Mouse (Mus musculus): ENCODE measurements at regions not wholly inside any gene's neighbourhood (a gene's known extent, or its start where the extent isn't known, plus 50 kb on each side); places are given as distances from the start of the nearest gene placed in this dataset.

DNA sequence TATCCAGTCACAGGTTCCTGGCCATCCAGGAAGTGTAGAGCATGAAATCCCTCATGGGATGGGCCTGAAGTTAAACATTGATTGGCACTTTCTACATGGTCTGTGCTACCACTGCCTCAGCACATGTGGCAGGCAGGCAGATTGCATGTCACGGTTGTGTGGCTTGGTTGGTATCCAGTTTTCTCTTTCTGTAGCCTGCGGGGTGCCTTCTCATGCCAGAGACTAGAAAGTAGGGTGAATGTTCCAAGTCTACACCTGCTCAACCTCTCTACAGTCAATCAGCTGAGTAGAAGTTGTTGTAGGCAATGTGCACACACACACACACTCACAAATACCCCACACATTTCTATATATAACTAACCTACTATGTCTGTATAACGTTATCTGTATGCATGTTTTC, 533.5 kb upstream of the Tmpo start:
- TF ChIP-seq TCF3 (IDR thresholded peaks at IDR 0.05; ENCODE audit: insufficient read length, low read depth) (no peak), MAX (IDR thresholded peaks at IDR 0.05; ENCODE audit: low read depth) (no peak), MYOD1 (IDR thresholded peaks at IDR 0.05; ENCODE audit: control insufficient read depth in 1 of 3, insufficient read length in 2 of 3, low read depth in 2 of 3) (no peak), CEBPB (IDR thresholded peaks at IDR 0.05; ENCODE audit: insufficient read depth, poor library complexity, severe bottlenecking) (no peak), POLR2AphosphoS2 (IDR thresholded peaks at IDR 0.05; ENCODE audit: insufficient read length, low read depth) (no peak), TCF12 (IDR thresholded peaks at IDR 0.05; ENCODE audit: insufficient read depth, poor library complexity, severe bottlenecking) (no peak), USF1 (IDR thresholded peaks at IDR 0.05; ENCODE audit: low read depth) (no peak), SRF (IDR thresholded peaks at IDR 0.05; ENCODE audit: control insufficient read depth, insufficient read length, low read depth) (no peak), REST (IDR thresholded peaks at IDR 0.05; ENCODE audit: insufficient read depth, insufficient read length) (no peak), MYOG (IDR thresholded peaks at IDR 0.05; ENCODE audit: control insufficient read depth in 1 of 3, insufficient read depth in 1 of 3, insufficient read length in 2 of 3, low read depth in 2 of 3) (no peak)
- Histone ChIP-seq H3ac (ENCODE audit: control insufficient read depth, insufficient read length) (no peak overlapping the region), H3K4me2 (ENCODE audit: low read depth) (no peak overlapping the region), H3K79me2 (ENCODE audit: control insufficient read depth, insufficient read depth) (no peaks in the 10 kb centered on the region), H3K4me3 (no peak overlapping the region), H3K27me3 (ENCODE audit: control insufficient read depth, insufficient read depth, insufficient read length) (no peaks in the 10 kb centered on the region), H3K36me3 (ENCODE audit: control insufficient read depth, insufficient read depth) (no peaks in the 10 kb centered on the region)

DNA sequence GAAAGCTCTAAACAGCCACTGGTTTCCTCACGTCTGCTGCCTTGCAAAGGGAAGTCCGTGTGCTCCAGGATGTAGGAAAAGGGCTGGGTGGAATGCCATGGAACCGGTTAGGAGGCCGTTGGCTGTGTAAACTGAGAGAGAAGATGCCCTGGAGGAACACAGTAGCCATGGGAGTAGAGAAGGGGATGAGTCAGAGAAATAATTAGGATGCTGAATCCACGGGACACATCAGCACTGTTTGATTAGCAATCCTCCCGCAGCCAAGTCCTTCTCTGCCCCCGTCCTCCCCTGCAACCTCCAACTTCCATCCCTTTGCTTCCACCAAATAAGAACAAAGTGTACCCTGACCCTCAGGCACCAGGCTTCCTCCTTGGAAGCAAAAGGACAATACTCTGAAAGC, 532.4 kb upstream of the Tmpo start:
- Histone ChIP-seq H3K36me3 (ENCODE audit: control insufficient read depth, insufficient read depth) (no peaks in the 10 kb centered on the region), H3ac (ENCODE audit: control insufficient read depth, insufficient read length) (no peak overlapping the region), H3K79me2 (ENCODE audit: control insufficient read depth, insufficient read depth) (no peaks in the 10 kb centered on the region), H3K27me3 (ENCODE audit: control insufficient read depth, insufficient read depth, insufficient read length) (no peaks in the 10 kb centered on the region), H3K4me3 (no peak overlapping the region), H3K4me2 (ENCODE audit: low read depth) (no peak overlapping the region)
- TF ChIP-seq POLR2A (IDR thresholded peaks at IDR 0.05; ENCODE audit: insufficient read length, low read depth) (no peak), MAX (IDR thresholded peaks at IDR 0.05; ENCODE audit: low read depth) (no peak), CEBPB (IDR thresholded peaks at IDR 0.05; ENCODE audit: insufficient read depth, poor library complexity, severe bottlenecking) (no peak), TCF12 (IDR thresholded peaks at IDR 0.05; ENCODE audit: insufficient read depth, poor library complexity, severe bottlenecking) (no peak), TCF3 (IDR thresholded peaks at IDR 0.05; ENCODE audit: insufficient read length, low read depth) (no peak), MYOD1 (IDR thresholded peaks at IDR 0.05; ENCODE audit: control insufficient read depth in 1 of 3, insufficient read length in 2 of 3, low read depth in 2 of 3) (no peak)

DNA sequence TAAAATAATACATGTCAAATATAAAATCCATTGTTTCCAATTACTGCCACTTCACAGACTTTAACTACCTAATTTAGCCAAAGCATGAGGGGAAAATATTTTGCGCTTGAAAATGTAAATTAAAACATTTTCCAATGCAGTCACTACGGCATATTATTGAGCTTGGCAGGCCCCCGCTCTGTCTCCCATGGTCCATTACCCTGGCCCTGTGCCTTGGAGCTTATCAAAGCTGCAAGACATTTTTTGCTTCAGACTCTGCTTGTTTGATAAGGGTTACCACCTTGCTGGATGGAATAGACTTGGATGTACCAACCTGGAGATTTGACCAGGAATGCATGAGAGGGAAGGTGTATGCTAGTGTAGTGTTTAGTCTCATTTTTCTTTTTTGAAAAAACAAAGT, 525.7 kb upstream of the Tmpo start:
- Histone ChIP-seq H3K4me2 (ENCODE audit: low read depth) (no peak overlapping the region), H3K79me2 (ENCODE audit: control insufficient read depth, insufficient read depth) (no peaks in the 10 kb centered on the region), H3K4me3 (no peak overlapping the region), H3ac (ENCODE audit: control insufficient read depth, insufficient read length) (no peak overlapping the region), H3K27me3 (ENCODE audit: control insufficient read depth, insufficient read depth, insufficient read length) (no peaks in the 10 kb centered on the region), H3K36me3 (ENCODE audit: control insufficient read depth, insufficient read depth) (no peaks in the 10 kb centered on the region)
- TF ChIP-seq TCF3 (IDR thresholded peaks at IDR 0.05; ENCODE audit: insufficient read length, low read depth): no peak
- no peak for TF ChIP-seq E2F4 (IDR thresholded peaks at IDR 0.05; ENCODE audit: insufficient read depth)
- no peak for TF ChIP-seq MAX (IDR thresholded peaks at IDR 0.05; ENCODE audit: low read depth)
- no peak for TF ChIP-seq MYOG (IDR thresholded peaks at IDR 0.05; ENCODE audit: control insufficient read depth in 1 of 3, insufficient read depth in 1 of 3, insufficient read length in 2 of 3, low read depth in 2 of 3)
- TF ChIP-seq SRF (IDR thresholded peaks at IDR 0.05; ENCODE audit: control insufficient read depth, insufficient read length, low read depth): no peak
- TF ChIP-seq POLR2A (IDR thresholded peaks at IDR 0.05; ENCODE audit: insufficient read length, low read depth): no peak
- TF ChIP-seq REST (IDR thresholded peaks at IDR 0.05; ENCODE audit: insufficient read depth, insufficient read length): no peak
- TF ChIP-seq MYOD1 (IDR thresholded peaks at IDR 0.05; ENCODE audit: control insufficient read depth in 1 of 3, insufficient read length in 2 of 3, low read depth in 2 of 3): no peak
- no peak for TF ChIP-seq USF1 (IDR thresholded peaks at IDR 0.05; ENCODE audit: low read depth)
- no peak for TF ChIP-seq TCF12 (IDR thresholded peaks at IDR 0.05; ENCODE audit: insufficient read depth, poor library complexity, severe bottlenecking)
- TF ChIP-seq CEBPB (IDR thresholded peaks at IDR 0.05; ENCODE audit: insufficient read depth, poor library complexity, severe bottlenecking): no peak
- no peak for TF ChIP-seq POLR2AphosphoS2 (IDR thresholded peaks at IDR 0.05; ENCODE audit: insufficient read length, low read depth)

DNA sequence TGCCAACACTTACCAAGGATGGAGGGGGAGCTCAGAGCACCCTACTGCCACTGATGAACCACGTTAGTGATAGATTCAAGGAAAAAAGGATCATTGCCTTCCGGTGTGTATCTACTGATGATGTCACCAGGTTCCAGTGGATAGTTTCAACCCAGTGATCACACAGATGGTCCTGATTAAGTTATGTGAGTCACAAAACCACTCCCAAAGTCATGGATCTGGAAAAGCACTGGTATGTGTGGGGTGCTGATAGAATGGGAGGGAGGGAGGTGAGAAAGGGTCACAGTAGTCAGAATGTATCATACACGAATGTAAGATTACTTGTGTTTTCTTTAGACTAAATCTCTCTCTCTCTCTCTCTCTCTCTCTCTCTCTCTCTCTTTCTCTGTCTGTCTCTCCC, 523.6 kb upstream of the Tmpo start:
- Histone ChIP-seq H3K79me2 (ENCODE audit: control insufficient read depth, insufficient read depth) (no peaks in the 10 kb centered on the region), H3K27me3 (ENCODE audit: control insufficient read depth, insufficient read depth, insufficient read length) (no peaks in the 10 kb centered on the region), H3ac (ENCODE audit: control insufficient read depth, insufficient read length) (no peak overlapping the region), H3K4me3 (no peak overlapping the region), H3K36me3 (ENCODE audit: control insufficient read depth, insufficient read depth) (no peaks in the 10 kb centered on the region), H3K4me2 (ENCODE audit: low read depth) (no peak overlapping the region)
- no peak for TF ChIP-seq POLR2A (IDR thresholded peaks at IDR 0.05; ENCODE audit: insufficient read length, low read depth)
- no peak for TF ChIP-seq TCF12 (IDR thresholded peaks at IDR 0.05; ENCODE audit: insufficient read depth, poor library complexity, severe bottlenecking)
- no peak for TF ChIP-seq POLR2AphosphoS2 (IDR thresholded peaks at IDR 0.05; ENCODE audit: insufficient read length, low read depth)
- no peak for TF ChIP-seq USF1 (IDR thresholded peaks at IDR 0.05; ENCODE audit: low read depth)
- TF ChIP-seq MYOD1 (IDR thresholded peaks at IDR 0.05; ENCODE audit: control insufficient read depth in 1 of 3, insufficient read length in 2 of 3, low read depth in 2 of 3): no peak
- TF ChIP-seq REST (IDR thresholded peaks at IDR 0.05; ENCODE audit: insufficient read depth, insufficient read length): no peak
- TF ChIP-seq TCF3 (IDR thresholded peaks at IDR 0.05; ENCODE audit: insufficient read length, low read depth): no peak
- no peak for TF ChIP-seq MAX (IDR thresholded peaks at IDR 0.05; ENCODE audit: low read depth)
- TF ChIP-seq MYOG (IDR thresholded peaks at IDR 0.05; ENCODE audit: control insufficient read depth in 1 of 3, insufficient read depth in 1 of 3, insufficient read length in 2 of 3, low read depth in 2 of 3): no peak
- no peak for TF ChIP-seq SRF (IDR thresholded peaks at IDR 0.05; ENCODE audit: control insufficient read depth, insufficient read length, low read depth)
- TF ChIP-seq CEBPB (IDR thresholded peaks at IDR 0.05; ENCODE audit: insufficient read depth, poor library complexity, severe bottlenecking): no peak
- no peak for TF ChIP-seq E2F4 (IDR thresholded peaks at IDR 0.05; ENCODE audit: insufficient read depth)

DNA sequence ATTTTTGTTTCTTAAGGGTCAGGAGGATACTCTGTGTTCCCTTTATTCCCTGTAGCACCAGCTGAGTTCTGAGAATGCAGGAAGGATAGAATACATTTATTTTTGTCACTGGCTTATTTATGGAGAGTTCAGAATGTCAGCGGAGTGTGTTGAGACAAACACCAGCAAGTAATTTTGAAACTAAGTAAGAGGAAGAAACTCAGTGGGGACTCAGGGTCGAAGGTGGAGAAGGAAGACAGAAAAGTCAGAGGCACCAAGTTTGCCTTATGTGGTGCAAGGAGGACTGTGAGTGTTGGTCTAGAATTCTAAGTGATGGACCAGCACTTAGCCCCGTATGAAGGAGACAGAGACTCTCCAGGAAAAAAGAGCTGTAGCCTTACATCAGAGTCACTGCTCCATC, 520.7 kb upstream of the Tmpo start:
- Histone ChIP-seq H3ac (ENCODE audit: control insufficient read depth, insufficient read length) (no peak overlapping the region), H3K4me3 (no peak overlapping the region), H3K36me3 (ENCODE audit: control insufficient read depth, insufficient read depth) (no peaks in the 10 kb centered on the region), H3K79me2 (ENCODE audit: control insufficient read depth, insufficient read depth) (no peaks in the 10 kb centered on the region), H3K4me2 (ENCODE audit: low read depth) (no peak overlapping the region), H3K27me3 (ENCODE audit: control insufficient read depth, insufficient read depth, insufficient read length) (no peaks in the 10 kb centered on the region)
- no peak for TF ChIP-seq SRF (IDR thresholded peaks at IDR 0.05; ENCODE audit: control insufficient read depth, insufficient read length, low read depth)

All from myocyte (in vitro differentiated cells).